Mouse (Mus musculus) left cerebral cortex, postnatal 25 days (tissue): ENCODE data around the gene Olfr310. TPM values are rescaled to one million over a fixed set of nuclear protein-coding genes. Genes with fewer than 3 reads are reported as not detected.

ENCODE experiments used
- DNase-seq, 2 experiments: peaks; one replicate each; pipeline ENCODE4 v3.0.0; 2022; ENCODE audit warnings: low spot score in 2 of 2, mixed read lengths in 1 of 2
- intact Hi-C: fragments of 180-260 bp; cut with DNase I; formaldehyde crosslinking; loops from one replicate; pipeline ENCODE4 v1.15.1; 2025
- microRNA-seq, 2 experiments: library from miRNA; unstranded; fragments of <30 nt; microRNA quantifications; one replicate each; pipeline ENCODE4 v1.2.0; 2022
- total RNA-seq, 2 experiments: library from RNA; stranded (reverse); gene quantifications; 2 replicates each; pipeline ENCODE4 v1.2.3; 2021

The Olfr310 gene
- total RNA-seq = not detected

DNA sequence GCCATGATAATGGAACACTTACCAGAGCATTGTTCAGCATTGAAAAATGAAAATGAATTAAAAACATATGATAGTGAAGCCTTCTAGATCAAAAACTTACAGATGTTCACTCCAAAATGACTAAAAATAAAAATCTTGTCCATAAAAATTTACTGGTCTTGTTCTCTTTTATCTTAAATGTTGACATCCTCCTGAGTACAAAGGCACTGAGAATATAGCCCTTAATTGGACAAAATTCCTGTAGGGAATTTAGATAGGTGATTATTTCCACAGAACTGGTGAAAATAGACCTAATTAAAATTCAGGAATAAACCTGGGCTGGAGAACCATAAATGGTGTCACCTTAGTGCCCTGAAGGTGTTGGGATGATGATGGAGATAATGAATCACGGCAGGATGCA lies at the start of gene Olfr310:
Gene Olfr310, minus strand, starts transcription at position 101 of the 400 bp plus-strand sequence.
- intact Hi-C loops = no loop called here
- no peak for DNase-seq

DNA sequence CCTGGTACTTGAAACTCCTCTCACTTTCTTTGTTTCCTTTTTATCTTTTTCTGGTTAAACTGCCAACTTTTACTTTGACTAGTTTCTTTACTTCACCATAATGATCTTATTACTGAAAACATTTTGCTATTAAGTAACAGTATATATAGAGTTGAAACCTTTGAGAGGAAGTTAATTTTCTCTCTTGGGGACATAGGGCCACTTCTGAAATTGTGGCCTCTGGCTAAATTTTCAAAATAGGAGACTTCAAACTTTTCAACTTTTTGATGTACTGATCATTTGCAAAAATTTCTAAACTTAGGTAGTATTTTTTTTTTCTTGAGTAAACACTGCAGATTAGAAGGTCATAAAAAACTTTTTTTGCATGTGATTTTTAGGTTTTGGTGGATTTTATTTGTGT lies 48.6 kb upstream of the Olfr310 start, which contains the start of gene Olfr308:
Gene Olfr308, minus strand, starts transcription at position 101 of the 400 bp plus-strand sequence.
- intact Hi-C loops = no loop called here
- DNase-seq = no peak

- no peak for DNase-seq
- intact Hi-C loops = no loop called here
Observed at GRCm38 (mm10) chr7:86321323-86321722, 44.4 kb upstream of the Olfr310 start.

DNA sequence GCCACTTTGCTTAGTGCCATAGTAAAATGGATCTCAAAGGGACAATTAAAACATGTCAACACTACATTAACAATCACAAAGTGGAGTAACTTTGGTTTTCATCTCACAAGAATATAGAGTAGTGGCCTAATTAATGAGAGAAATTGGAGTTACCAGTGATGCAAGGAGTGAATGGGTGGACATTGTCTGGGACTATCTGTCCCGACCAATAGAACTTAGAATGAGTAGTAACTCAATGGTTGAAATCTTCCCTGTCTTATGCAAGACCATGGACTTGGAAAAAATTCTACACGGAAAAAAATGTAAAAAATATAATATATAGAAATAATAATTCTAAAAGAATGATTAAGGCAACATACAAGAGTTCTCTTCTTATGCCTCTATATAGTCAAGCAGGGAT lies 36.6 kb upstream of the Olfr310 start, which contains the start of gene Olfr309:
Gene Olfr309, minus strand, starts transcription at position 101 of the 400 bp plus-strand sequence.
- DNase-seq = no peak
- intact Hi-C loops = no loop called here

DNA sequence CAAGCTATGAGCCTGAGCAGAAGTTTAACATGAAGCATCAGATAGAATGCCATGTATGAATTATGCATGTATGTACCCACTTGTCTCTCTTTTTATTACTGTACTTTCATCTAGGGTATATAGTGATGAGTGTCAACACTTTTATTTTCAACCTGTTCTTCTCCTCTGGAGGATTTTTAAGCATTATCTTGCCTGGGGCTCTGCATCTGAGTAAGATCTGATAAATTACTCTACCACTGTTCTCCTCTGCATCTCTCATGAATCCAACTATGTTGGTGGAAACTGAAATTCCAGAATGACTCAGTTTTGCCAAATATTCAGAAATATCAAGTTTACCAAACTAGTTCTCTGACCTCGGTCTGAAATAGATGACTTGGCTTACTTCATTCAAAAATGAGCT lies 30.8 kb downstream of the Olfr310 start, which contains the start of gene Vmn2r76:
Gene Vmn2r76, minus strand, starts transcription at position 101 of the 400 bp plus-strand sequence.
- intact Hi-C loops = no loop called here

More for the DNA sequence above, 30.8 kb downstream of the Olfr310 start, which contains the start of gene Vmn2r76:
- DNase-seq = no peak

Small RNA genes within 50 kb of the gene (microRNA-seq; reads per million reads assigned to microRNA genes)
- gene Gm23192 = 0 reads per million in 2 experiments

Other genes with a start within 250 kb of the Olfr310 start
- gene Vmn2r75, start 105.4 kb downstream of the Olfr310 start, total RNA-seq = not detected
- gene Vmn2r76, start 30.9 kb downstream of the Olfr310 start, total RNA-seq = not detected
- gene Olfr309, start 36.5 kb upstream of the Olfr310 start, total RNA-seq = not detected
- not detected for gene Olfr308, start 48.5 kb upstream of the Olfr310 start, total RNA-seq
- gene Olfr307, start 60.4 kb upstream of the Olfr310 start, total RNA-seq = not detected
- gene Olfr305, start 89.8 kb upstream of the Olfr310 start, total RNA-seq = not detected
- gene Olfr304, start 109.5 kb upstream of the Olfr310 start, total RNA-seq = not detected
- not detected for gene Olfr303, start 120.6 kb upstream of the Olfr310 start, total RNA-seq
- gene Olfr301, start 126.7 kb upstream of the Olfr310 start, total RNA-seq = not detected
- not detected for gene Olfr299, start 182.7 kb upstream of the Olfr310 start, total RNA-seq
- not detected for gene Olfr298, start 215.3 kb upstream of the Olfr310 start, total RNA-seq
- not detected for gene Olfr297, start 242.8 kb upstream of the Olfr310 start, total RNA-seq